Mouse (Mus musculus) embryonic fibroblast, embryonic 13.5 days (primary cell): Measurements from ENCODE around the gene Stx5a.

Experiments
- CTCF ChIP-seq: IDR thresholded peaks from 2 replicates; pipeline ENCODE4 v1.5.1; 2011; ENCODE audit warnings: mild to moderate bottlenecking, control low read depth, low read length, moderate library complexity, borderline replicate concordance; ENCODE audit not compliant: insufficient read depth
- POLR2A ChIP-seq: IDR thresholded peaks from 2 replicates; pipeline ENCODE4 v1.6.1; 2011; ENCODE audit warnings: low read depth, mild to moderate bottlenecking, control low read depth, low read length, moderate library complexity

- TF ChIP-seq CTCF (no peak), POLR2A (peak; percentile 53)
Observed at GRCm38 (mm10) chr19:8711506-8711905, 29.7 kb upstream of the Stx5a start.
